Mouse (Mus musculus): ENCODE results near the gene Mecom.

Gene Mecom

GRCm38 (mm10) chr3:30150071-30150470 lies 397.7 kb downstream of the Mecom start:
- DNase-seq (ENCODE audit: low read depth, low spot score): no peak

DNA sequence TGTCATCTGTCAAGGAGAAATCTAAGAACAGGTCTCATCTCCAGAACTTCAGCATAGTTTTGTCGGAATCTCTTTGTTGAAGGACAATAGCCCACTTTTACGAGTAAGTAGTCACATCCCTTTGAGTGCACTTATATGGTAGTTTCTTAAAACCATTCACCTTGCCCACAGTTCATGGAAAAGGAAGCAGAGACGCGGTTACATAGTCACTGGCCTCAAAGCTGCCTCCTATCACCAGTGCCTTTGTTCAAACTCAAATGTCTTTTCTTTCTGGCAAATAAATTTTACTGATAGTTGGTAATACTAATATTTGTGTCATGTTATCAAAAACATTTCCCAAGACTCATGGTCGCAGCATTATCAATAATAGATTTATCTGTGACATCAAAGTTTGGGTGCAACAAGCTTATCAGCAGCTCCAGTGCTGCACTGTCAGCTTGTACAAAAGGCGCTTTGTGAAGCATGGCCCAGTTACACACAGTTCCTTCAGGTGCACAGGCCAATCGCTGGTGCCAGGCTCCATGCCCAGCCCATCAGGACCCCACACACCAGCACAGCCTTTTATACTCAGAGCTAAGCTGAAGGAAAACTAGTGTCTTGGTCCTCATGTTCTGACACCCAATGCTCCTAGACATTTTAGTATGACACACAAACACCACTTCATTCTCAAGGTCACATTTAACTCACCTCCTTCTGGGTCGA lies 399.3 kb downstream of the Mecom start:
- DNase-seq (ENCODE audit: low read depth, low spot score): no peak

DNA sequence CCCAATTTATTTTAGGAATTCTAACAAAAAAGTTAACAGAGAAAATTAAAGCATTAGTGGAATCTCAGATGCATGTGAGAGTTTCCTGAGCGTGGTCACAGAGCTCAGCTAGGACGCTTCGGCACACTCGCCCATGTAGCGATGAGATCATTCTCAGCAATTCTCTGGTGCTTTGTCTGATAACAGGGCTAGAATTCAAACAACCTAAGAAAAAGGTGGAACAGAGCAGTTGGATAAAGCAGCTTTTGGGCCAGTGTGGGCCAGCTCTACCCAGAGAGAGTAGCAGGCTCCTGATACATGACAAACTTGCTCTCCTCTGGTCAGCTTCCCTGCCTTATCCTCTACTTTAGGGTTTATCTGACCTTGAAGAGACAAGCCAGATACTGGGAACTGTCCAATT lies 402.8 kb downstream of the Mecom start:
- DNase-seq (ENCODE audit: low read depth, low spot score): no peak

DNA sequence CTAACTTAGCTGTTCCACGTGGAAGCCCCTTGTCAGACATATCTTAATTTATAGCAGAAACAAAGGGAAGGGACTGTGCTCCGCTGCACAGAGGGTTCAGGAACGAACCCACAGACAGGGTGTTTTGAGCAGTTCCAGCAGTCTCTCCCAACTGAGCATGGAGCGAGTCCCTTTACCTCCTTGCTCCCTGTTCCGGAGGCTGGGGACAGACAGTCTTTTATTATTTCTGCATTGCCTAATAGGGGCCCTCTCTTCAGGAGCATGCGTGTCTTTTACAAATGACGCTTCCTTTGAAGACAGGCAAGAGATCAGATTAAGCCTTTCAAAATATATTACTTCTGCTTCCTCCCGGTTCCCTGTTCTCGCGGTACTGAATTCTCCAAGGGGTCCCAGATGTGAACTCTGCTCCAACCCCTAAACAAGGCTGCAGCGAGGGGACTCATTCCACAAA lies 403.8 kb downstream of the Mecom start:
- DNase-seq (ENCODE audit: low read depth, low spot score): no peak

DNA sequence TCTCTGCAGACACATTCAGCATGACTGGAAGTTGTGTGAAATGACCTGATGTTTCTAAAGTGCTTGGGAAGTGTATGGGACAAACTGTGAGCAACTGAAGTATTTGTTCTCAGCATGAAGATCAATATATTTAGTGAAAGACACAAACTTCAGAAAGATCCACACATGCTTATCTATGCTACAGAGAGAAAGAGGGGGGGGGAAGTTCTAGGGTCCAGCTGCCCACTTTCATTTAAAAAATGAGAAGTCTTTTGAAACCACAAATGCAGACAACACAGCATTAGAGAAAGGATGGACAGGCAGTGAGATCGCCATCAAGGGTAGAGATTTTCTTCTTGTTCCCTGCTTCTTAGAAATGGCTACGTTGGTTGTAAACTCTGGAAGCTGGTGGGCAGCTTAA lies 404.4 kb downstream of the Mecom start:
- no peak for DNase-seq (ENCODE audit: low read depth, low spot score)

DNA sequence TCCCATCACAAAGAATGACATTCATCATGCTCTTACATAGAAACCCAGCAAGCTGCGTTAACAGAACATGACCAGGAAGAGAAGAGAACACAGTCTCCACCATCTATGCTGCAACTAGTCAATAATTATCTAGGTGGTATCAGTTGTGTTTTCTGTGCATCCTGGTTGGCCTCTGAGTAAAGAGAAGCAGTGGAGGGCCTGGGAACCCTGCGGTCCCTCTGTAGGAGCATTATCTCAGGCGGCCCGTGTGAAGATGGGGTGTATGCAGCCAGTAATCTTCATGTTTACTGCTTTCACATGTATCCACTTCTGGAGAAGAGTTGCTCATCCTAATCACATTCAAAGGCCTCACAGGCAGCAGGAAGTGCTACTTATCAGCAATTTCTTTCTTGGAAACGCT lies 407.5 kb downstream of the Mecom start:
- no peak for DNase-seq (ENCODE audit: low read depth, low spot score)

DNA sequence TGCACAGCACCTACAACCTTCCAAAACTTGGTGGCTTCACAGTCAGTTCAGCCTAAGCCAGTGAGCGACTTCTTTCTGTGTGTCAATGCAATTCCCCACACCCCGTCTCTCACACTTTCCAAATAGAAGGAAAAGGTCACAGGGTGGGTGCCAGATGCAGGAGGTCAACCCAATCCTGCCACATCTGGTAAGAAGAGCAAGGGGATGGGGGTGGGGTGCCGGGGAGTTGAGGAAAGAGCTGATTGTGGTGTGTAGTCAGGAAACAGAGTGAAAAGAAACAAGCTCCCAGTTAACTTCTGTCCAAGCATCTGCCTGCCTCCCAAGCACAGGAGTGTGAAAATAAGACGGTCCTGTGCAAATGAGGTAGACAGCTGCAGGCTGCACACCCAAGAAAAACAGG lies 408.1 kb downstream of the Mecom start:
- peak; percentile 21 for DNase-seq (ENCODE audit: low read depth, low spot score)

GRCm38 (mm10) chr3:30138588-30138987 lies 409.2 kb downstream of the Mecom start:
- no peak for DNase-seq (ENCODE audit: low read depth, low spot score)

DNA sequence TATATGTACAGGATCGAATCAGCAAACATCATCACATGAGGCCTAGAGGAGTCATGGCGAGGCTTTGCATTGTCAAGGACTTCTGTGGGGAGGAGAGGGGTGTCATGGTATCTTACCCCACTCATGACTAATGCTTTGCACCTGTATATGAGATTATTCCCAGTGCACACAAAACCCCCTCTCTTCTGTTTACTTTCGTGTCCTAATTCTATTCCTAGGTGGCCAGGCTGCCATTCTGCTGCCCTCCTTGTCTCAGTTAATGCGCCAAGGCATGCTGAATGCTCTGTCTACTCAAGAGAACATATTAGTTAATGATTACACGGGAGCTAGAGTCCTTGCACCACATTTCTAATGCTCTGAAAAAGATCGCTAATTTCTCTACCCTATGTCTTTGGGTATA lies 412.0 kb downstream of the Mecom start:
- no peak for DNase-seq (ENCODE audit: low read depth, low spot score)

GRCm38 (mm10) chr3:30135119-30135518 lies 412.7 kb downstream of the Mecom start:
- DNase-seq (ENCODE audit: low read depth, low spot score): no peak

DNA sequence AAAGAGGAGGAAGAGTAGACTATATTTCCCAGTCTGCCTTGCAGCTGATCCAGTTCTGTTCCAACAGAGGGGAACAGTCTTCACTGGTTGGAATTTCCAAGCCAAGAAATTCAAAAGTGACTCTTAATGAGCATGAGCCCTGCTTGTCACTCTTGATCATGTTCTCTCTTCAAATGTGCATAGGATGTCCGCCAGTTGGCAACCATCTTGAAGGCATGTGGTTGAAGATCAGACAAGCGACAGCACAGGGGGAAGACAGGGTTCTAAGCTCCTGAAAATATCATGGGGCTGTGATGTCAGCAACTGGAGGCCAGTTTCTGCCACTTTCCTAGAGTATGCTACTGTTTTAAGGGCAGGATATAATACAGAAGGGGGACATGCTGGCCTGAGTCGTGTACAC lies 414.8 kb downstream of the Mecom start:
- no peak for DNase-seq (ENCODE audit: low read depth, low spot score)

DNA sequence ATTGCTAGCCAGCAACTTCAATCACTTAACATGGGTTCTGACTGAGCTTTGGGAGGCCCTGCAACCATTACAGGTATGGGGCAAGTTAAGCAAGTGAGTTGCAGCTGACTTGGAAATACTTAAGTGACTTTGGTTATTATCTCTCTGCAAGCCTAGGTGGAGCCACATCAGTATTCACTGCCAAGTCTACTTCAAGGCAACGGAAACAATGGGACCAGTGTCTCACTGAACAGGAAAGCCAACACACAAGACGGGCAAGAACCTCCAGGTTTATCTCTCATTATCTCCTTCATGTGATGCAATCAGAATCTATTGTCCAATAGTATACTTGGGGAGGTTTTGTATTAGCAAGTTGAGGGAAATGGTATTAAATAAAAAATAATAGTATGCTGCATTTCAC lies 415.4 kb downstream of the Mecom start:
- DNase-seq (ENCODE audit: low read depth, low spot score): no peak

DNA sequence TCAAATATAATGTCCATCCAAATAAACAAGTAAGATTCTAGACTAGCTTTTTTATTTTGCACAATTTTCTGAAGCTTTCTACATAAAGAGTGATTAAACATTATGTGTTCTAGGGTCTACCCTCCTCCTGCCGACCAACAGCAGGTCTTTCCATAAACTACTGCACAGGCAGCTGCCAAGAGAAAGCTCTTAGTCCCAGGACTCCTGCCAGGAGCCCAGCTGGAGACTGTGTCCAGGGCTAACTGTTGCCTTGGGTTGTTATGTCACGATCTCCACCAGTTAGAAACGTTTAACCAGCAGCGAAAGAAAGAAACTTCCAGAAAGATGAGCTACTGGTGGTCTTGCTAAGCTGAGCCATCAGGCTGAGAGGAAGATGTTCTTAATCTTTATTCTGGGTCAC lies 417.3 kb downstream of the Mecom start:
- DNase-seq (ENCODE audit: low read depth, low spot score): no peak

DNA sequence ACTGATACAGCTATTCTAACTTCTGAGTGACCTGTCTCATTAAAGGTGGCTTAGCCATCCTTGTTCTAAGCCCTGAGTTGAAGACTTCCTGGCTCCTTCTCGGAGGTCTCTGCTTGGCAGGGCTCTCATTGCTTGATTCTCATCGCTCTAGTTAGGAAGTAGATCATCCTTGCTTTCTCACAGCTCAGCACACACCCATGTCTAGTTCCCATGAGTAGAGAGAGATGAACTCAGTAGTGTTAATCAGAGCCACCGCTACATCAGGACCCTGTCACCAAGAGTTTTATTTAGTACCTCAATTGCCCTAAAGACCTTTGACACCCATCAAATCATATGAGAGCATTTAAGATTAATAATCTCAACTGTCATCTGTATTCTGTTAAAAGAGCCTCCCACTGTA lies 425.2 kb downstream of the Mecom start:
- DNase-seq (ENCODE audit: low read depth, low spot score): no peak

DNA sequence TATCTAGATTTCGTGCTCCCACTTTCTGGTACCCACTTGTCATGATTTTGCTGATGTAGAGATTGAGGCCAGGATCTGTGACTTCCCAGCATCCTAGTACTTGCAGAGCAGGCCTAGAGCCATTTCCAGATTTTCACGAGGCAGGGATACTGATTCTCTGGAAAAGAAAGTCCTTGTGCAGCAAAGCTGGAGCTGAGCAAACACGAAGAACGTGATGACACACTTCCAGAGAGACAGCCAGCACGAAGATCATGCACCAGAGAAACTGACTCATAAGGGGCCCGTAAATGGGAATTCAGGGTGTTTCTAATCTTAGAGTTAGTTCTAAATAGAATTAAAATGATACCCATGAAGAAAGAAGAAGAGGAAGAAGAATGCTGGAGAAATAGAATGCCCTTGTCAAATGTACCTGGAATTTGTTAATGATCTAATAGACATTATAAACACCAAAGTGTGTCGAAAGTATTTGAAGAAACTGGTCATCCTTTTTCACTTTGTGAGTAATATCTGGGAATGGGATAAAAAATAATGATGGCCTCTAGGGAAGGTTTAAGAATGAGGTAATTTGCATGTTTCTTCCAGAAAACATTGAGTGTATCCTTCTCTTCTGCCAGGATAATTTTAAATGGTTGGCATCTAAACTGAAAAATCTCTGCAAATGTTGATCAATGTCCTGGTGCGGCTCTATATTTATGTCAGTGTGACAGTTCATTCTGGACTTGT lies 426.9 kb downstream of the Mecom start:
- peak; percentile 37 for DNase-seq (ENCODE audit: low read depth, low spot score)

GRCm38 (mm10) chr3:30118594-30119297 lies 429.1 kb downstream of the Mecom start:
- no peak for DNase-seq (ENCODE audit: low read depth, low spot score)

DNA sequence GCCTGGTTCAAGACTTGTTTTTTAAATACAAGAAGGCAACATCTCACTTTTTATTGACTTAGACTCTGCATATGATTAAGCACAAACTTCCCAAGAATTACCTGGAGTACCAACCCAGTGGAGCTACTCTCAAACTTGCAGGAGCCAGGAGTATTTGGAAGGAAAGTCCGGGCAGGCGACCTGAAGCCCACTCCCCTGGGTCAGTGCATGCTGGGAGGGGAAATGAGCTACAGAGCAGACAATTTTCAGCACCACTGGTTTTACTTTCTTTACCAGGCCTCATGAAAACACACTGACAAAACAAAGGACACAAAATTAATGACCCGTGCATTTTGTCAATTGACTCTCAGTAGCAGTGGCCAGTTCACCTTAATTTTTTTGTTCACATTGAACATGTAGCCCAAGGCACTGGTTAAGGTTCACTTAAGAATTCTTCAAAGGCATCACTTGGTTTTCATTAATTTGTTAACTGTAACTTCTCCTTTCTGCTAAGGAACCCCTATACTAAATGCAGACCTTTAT lies 434.5 kb downstream of the Mecom start:
- no peak for DNase-seq (ENCODE audit: low read depth, low spot score)

- DNase-seq (ENCODE audit: low read depth, low spot score): no peak
Observed at GRCm38 (mm10) chr3:30107945-30108670, 439.7 kb downstream of the Mecom start.

- DNase-seq (ENCODE audit: low read depth, low spot score): no peak
Observed at GRCm38 (mm10) chr3:30106481-30106880, 441.3 kb downstream of the Mecom start.

DNA sequence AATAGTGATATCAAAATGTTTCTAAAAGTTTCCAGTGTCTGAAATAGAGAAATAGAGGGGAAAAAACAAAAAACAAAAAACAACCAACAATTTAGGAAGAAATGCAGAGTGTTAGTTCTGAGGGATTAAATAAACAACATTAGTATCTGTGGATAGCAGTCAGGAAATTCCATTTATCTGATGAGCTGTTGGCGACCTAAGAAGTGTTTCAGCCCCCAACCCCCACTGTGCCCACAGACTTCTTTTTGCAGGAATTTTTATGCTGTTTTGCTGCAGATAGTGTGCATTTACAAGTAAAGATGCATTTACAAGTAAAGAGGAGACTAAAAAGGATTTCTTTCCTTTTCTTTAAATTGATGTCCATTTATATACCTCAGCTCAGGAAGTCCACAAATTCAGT lies 441.9 kb downstream of the Mecom start:
- no peak for DNase-seq (ENCODE audit: low read depth, low spot score)

DNA sequence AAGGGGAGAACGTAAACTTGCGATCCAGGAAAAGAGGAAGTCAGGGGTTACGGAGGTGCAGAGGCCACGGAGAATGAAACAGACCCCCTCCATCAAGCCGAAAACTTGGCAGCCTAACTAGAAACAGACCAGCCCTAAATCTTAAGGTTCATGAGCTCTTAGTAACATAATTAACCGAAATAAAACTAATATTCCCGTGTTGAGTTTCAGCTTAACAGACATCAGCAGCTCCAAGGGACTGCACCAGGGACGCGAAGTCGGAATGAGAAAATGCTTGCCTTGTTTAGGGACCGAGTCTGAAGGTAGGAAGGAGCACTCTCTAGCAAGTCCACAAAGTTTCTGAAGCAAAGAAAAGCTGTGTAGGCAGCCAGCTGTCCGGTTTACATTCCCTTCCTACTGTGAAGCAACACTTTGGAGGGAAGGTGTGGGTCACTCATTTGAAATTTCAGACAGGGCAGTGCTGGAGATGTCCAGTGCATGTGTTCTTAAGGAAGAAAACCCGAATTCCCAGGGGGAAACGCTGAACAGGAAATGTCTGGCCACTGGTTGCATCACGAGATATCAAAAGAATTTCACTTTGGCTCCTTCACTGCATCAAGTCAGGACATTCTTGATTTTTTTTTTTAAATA lies 442.5 kb downstream of the Mecom start:
- DNase-seq (ENCODE audit: low read depth, low spot score): no peak
